Mouse (Mus musculus) neural tube, embryonic 13.5 days (tissue): ENCODE results near the gene Dohh. TPM values are rescaled to one million over a fixed set of nuclear protein-coding genes. Genes with fewer than 3 reads are reported as not detected.

Source experiments
- ATAC-seq: fragments of 200-750 bp; cut with Nextera tagmentation; 2 replicates; pipeline ENCODE4 v1.8.0; 2017; ENCODE audit warnings: low read depth, mild to moderate bottlenecking, moderate TSS enrichment, moderate library complexity
- H3K27ac ChIP-seq: fragments of 300-500 bp; sonication (generic); replicated peaks from 2 replicates; pipeline ENCODE4 v1.5.1; 2015; ENCODE audit warnings: moderate library complexity, mild to moderate bottlenecking, inconsistent platforms
- H3K27me3 ChIP-seq: fragments of 300-500 bp; sonication (generic); 2 replicates; pipeline ENCODE4 v1.6.1; 2015; ENCODE audit warnings: mild to moderate bottlenecking, inconsistent platforms
- H3K36me3 ChIP-seq: fragments of 300-500 bp; sonication (generic); 2 replicates; pipeline ENCODE4 v1.6.1; 2015; ENCODE audit warnings: mild to moderate bottlenecking, inconsistent platforms
- H3K4me1 ChIP-seq: fragments of 300-500 bp; sonication (generic); replicated peaks from 2 replicates; pipeline ENCODE4 v1.6.1; 2015; ENCODE audit warnings: inconsistent platforms
- H3K4me2 ChIP-seq: fragments of 300-500 bp; sonication (generic); 2 replicates; pipeline ENCODE4 v1.6.1; 2015; ENCODE audit warnings: inconsistent platforms, mild to moderate bottlenecking, moderate library complexity
- H3K4me3 ChIP-seq: fragments of 300-500 bp; sonication (generic); 2 replicates; pipeline ENCODE4 v1.5.1; 2015; ENCODE audit warnings: mild to moderate bottlenecking, inconsistent platforms
- H3K9ac ChIP-seq: fragments of 300-500 bp; sonication (generic); 2 replicates; pipeline ENCODE4 v1.6.1; 2015; ENCODE audit warnings: moderate library complexity, mild to moderate bottlenecking, inconsistent platforms
- H3K9me3 ChIP-seq: fragments of 300-500 bp; sonication (generic); 2 replicates; pipeline ENCODE4 v1.6.1; 2016; ENCODE audit warnings: inconsistent platforms
- WGBS: fragments of 180-500 bp; shearing (Covaris S2); methylation state at CpG from one replicate; pipeline ENCODE4 v1.1.7; 2015; 5-methylcytosine and 5-hydroxymethylcytosine counted together
- polyA plus RNA-seq: library from polyadenylated mRNA; unstranded; fragments of >200 nt; fragmentation: Nextera tagmentation; extraction: Ambion mirVana; gene quantifications from 2 replicates; pipeline ENCODE4 v1.2.1, GENCODE M21; 2015

Gene Dohh
- polyA plus RNA-seq, 1 experiment from 2014 or later: 75.2 TPM

- peak overlapping the region; percentile 61 for H3K27ac ChIP-seq
- peaks cover 22% of the 10 kb centered on the region for H3K27me3 ChIP-seq
- no peak for ATAC-seq
- H3K4me2 ChIP-seq: peak overlapping the region; percentile 22; the same call in 1 of the 2 replicates
- H3K9me3 ChIP-seq: no peaks in the 10 kb centered on the region
- peak overlapping the region; percentile 1; the same call in 1 of the 2 replicates for H3K4me3 ChIP-seq
- peaks cover 42% of the 10 kb centered on the region for H3K36me3 ChIP-seq
- peaks cover 87% of the 10 kb centered on the region for H3K4me1 ChIP-seq
- WGBS: 13% methylated on average over 8 of the region's 8 CpGs
- H3K9ac ChIP-seq: no peak overlapping the region; the same call in 1 of the 2 replicates
Measured at GRCm38 (mm10) chr10:81409330-81409729, 25.1 kb downstream of the Dohh start.

- ATAC-seq: no peak
- no peak overlapping the region for H3K4me3 ChIP-seq
- H3K9me3 ChIP-seq: no peaks in the 10 kb centered on the region
- H3K9ac ChIP-seq: peak overlapping the region; percentile 14
- peak overlapping the region; percentile 88 for H3K27ac ChIP-seq
- peaks cover 40% of the 10 kb centered on the region for H3K36me3 ChIP-seq
- peaks cover 22% of the 10 kb centered on the region for H3K27me3 ChIP-seq
- peak overlapping the region; percentile 22; the same call in 1 of the 2 replicates for H3K4me2 ChIP-seq
- WGBS: 64% methylated on average over 4 of the region's 4 CpGs
- H3K4me1 ChIP-seq: peaks cover 97% of the 10 kb centered on the region
Measured at GRCm38 (mm10) chr10:81410350-81410749, 26.1 kb downstream of the Dohh start.

GRCm38 (mm10) chr10:81410981-81411380 is 26.8 kb downstream of the Dohh start:
- no peaks in the 10 kb centered on the region for H3K9me3 ChIP-seq
- H3K4me3 ChIP-seq: no peak overlapping the region
- WGBS: 68% methylated on average over 9 of the region's 9 CpGs
- H3K27me3 ChIP-seq: peaks cover 22% of the 10 kb centered on the region
- peak overlapping the region; percentile 88 for H3K27ac ChIP-seq
- H3K9ac ChIP-seq: peak overlapping the region; percentile 0; the same call in 1 of the 2 replicates
- no peak for ATAC-seq
- peak overlapping the region; percentile 22; the same call in 1 of the 2 replicates for H3K4me2 ChIP-seq
- H3K36me3 ChIP-seq: peaks cover 34% of the 10 kb centered on the region
- peaks cover 100% of the 10 kb centered on the region for H3K4me1 ChIP-seq

- H3K4me2 ChIP-seq: no peak overlapping the region
- WGBS: 55% methylated on average over 18 of the region's 18 CpGs
- ATAC-seq: no peak
- no peak overlapping the region for H3K4me3 ChIP-seq
- peaks cover 26% of the 10 kb centered on the region for H3K36me3 ChIP-seq
- H3K27ac ChIP-seq: peak overlapping the region; percentile 88
- peaks cover 100% of the 10 kb centered on the region for H3K4me1 ChIP-seq
- H3K9me3 ChIP-seq: no peaks in the 10 kb centered on the region
- peak overlapping the region; percentile 0 for H3K9ac ChIP-seq
- H3K27me3 ChIP-seq: peaks cover 17% of the 10 kb centered on the region
Measured at GRCm38 (mm10) chr10:81411471-81412400, 27.5 kb downstream of the Dohh start.

- Histone ChIP-seq H3K4me3 (no peak overlapping the region), H3K4me2 (no peak overlapping the region), H3K27ac (peak overlapping the region; percentile 88), H3K4me1 (peaks cover 100% of the 10 kb centered on the region), H3K36me3 (peaks cover 19% of the 10 kb centered on the region), H3K9ac (no peak overlapping the region), H3K9me3 (no peaks in the 10 kb centered on the region), H3K27me3 (peaks cover 8% of the 10 kb centered on the region)
- ATAC-seq: no peak
- 78% methylated on average over 16 of the region's 16 CpGs for WGBS
Measured at GRCm38 (mm10) chr10:81412586-81413309, 28.5 kb downstream of the Dohh start.

GRCm38 (mm10) chr10:81413310-81414261 is 29.4 kb downstream of the Dohh start:
- ATAC-seq: no peak
- H3K9ac ChIP-seq: peak overlapping the region; percentile 35

DNA sequence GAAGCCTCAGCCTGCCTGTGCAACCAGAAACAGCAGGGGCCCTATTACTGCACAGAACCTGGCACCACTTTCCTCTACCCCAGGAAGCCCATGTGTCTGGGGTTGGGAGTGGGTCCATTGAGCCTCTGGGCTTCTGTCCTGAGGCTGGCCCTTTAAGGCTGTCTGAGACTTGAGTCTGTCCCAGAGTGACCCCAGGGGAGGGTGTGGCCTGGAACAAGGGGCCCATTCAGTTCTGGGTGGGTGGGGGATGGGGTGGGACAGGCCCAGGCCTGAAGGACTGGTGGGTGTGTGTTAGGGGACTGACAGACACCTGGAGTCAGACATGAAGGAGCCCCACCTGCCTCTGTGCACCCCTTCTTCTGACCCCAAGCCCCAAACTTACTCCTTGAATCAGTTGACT is 30.5 kb downstream of the Dohh start:
- Histone ChIP-seq H3K36me3 (0 out of 2 replicates have a peak, but pooled peaks cover 17% of the 10 kb centered on the region), H3K9ac (no peak overlapping the region), H3K9me3 (no peaks in the 10 kb centered on the region), H3K4me2 (peak overlapping the region; percentile 32; the same call in 1 of the 2 replicates), H3K4me3 (no peak overlapping the region), H3K4me1 (peaks cover 98% of the 10 kb centered on the region), H3K27me3 (no peaks in the 10 kb centered on the region), H3K27ac (peak overlapping the region; percentile 88)
- no peak for ATAC-seq

More at GRCm38 (mm10) chr10:81413310-81414261, 29.4 kb downstream of the Dohh start:
- H3K9me3 ChIP-seq: no peaks in the 10 kb centered on the region
- H3K4me2 ChIP-seq: peak overlapping the region; percentile 32
- peak overlapping the region; percentile 88 for H3K27ac ChIP-seq
- no peaks in the 10 kb centered on the region; the same call in 1 of the 2 replicates for H3K27me3 ChIP-seq
- WGBS: 24% methylated on average over 26 of the region's 26 CpGs
- 0 out of 2 replicates have a peak, but pooled peaks cover 13% of the 10 kb centered on the region for H3K36me3 ChIP-seq
- H3K4me3 ChIP-seq: 0 out of 2 replicates have a peak overlapping the region, but pooled peaks have one; percentile 4
- H3K4me1 ChIP-seq: peaks cover 100% of the 10 kb centered on the region

DNA sequence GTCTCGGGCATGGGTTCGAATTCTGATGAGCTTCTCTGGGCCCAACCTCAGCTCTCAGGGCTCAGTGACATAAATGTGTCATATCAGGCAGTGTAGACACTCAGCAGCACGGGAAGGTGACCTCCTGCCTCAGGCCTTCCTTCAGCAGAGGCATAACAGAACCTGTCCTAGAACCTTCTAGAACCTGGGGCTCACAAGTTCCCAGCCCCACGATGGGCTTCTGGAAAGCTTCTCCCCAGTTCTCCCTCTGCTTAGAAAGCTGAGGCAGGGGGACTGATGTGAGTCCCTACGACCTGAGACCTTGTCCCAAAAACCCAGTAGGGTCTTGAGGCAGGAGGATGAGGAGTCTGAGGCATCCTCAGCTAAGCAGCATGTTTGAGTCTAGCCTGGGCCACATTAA is 30.9 kb downstream of the Dohh start:
- Histone ChIP-seq H3K4me2 (no peak overlapping the region), H3K27me3 (no peaks in the 10 kb centered on the region), H3K27ac (peak overlapping the region; percentile 88), H3K36me3 (peaks cover 21% of the 10 kb centered on the region; the same call in 1 of the 2 replicates), H3K9ac (no peak overlapping the region), H3K9me3 (no peaks in the 10 kb centered on the region), H3K4me3 (no peak overlapping the region), H3K4me1 (peaks cover 94% of the 10 kb centered on the region)
- no peak for ATAC-seq
- WGBS: 70% methylated on average over 5 of the region's 5 CpGs

GRCm38 (mm10) chr10:81415549-81416310 is 31.5 kb downstream of the Dohh start:
- H3K4me3 ChIP-seq: no peak overlapping the region
- no peak for ATAC-seq
- H3K27me3 ChIP-seq: no peaks in the 10 kb centered on the region
- H3K9me3 ChIP-seq: no peaks in the 10 kb centered on the region
- peak overlapping the region; percentile 88 for H3K27ac ChIP-seq
- H3K4me1 ChIP-seq: peaks cover 88% of the 10 kb centered on the region
- H3K9ac ChIP-seq: 0 out of 2 replicates have a peak overlapping the region, but pooled peaks have one; percentile 45
- no peak overlapping the region for H3K4me2 ChIP-seq
- H3K36me3 ChIP-seq: peaks cover 26% of the 10 kb centered on the region; the same call in 1 of the 2 replicates
- 69% methylated on average over 17 of the region's 17 CpGs for WGBS

- Histone ChIP-seq H3K9ac (peak overlapping the region; percentile 57), H3K27ac (peak overlapping the region; percentile 88), H3K27me3 (no peaks in the 10 kb centered on the region), H3K9me3 (no peaks in the 10 kb centered on the region), H3K4me2 (peak overlapping the region; percentile 49), H3K4me3 (peak overlapping the region; percentile 9; the same call in 1 of the 2 replicates), H3K36me3 (peaks cover 26% of the 10 kb centered on the region; the same call in 1 of the 2 replicates), H3K4me1 (peaks cover 78% of the 10 kb centered on the region)
- peak; percentile 59 for ATAC-seq
- WGBS: 2% methylated on average over 26 of the region's 26 CpGs
Measured at GRCm38 (mm10) chr10:81416581-81417226, 32.5 kb downstream of the Dohh start.
